Mouse (Mus musculus) left cerebral cortex, postnatal 14 days (tissue): ENCODE results near the gene Mpg. TPM values are rescaled to one million over a fixed set of nuclear protein-coding genes. Genes with fewer than 3 reads are reported as not detected.

ENCODE experiments used
- DNase-seq, 2 experiments: peaks; one replicate each; pipeline ENCODE4 v3.0.0; 2021 to 2022; ENCODE audit warnings: low spot score in 2 of 2, mixed read lengths in 1 of 2
- intact Hi-C: fragments of 180-260 bp; cut with DNase I; formaldehyde crosslinking; loops from one replicate; pipeline ENCODE4 v1.15.1; 2025
- total RNA-seq, 2 experiments: library from RNA; stranded (reverse); gene quantifications; 2 replicates each; pipeline ENCODE4 v1.2.3; 2021

Gene Mpg
- total RNA-seq, 2 experiments from 2014 or later = 18.7 to 20.5 TPM

DNA sequence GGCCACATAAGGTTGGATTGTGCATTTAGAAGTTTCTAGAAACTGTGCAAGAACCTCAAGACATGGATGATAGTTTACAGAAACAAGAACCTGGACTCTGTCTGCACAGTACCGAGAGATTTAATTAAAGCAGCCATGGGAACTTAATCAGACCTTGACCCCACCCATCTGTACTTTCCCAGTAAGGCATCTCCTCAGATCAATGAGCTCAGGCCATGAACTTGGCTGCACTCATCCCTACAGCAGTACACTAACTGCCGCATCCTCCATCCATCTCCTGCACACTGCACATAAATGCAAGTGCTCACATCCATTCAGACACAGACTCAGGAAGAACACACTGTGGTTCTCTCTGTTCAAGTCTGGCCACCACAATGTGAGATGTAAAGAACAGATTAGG lies 54.3 kb downstream of the Mpg start:
- no peak for DNase-seq
- intact Hi-C loops = loop anchor here (10.0 kb wide), 1 partner anchor 54 kb away; no protein-coding TSS in a partner anchor

DNA sequence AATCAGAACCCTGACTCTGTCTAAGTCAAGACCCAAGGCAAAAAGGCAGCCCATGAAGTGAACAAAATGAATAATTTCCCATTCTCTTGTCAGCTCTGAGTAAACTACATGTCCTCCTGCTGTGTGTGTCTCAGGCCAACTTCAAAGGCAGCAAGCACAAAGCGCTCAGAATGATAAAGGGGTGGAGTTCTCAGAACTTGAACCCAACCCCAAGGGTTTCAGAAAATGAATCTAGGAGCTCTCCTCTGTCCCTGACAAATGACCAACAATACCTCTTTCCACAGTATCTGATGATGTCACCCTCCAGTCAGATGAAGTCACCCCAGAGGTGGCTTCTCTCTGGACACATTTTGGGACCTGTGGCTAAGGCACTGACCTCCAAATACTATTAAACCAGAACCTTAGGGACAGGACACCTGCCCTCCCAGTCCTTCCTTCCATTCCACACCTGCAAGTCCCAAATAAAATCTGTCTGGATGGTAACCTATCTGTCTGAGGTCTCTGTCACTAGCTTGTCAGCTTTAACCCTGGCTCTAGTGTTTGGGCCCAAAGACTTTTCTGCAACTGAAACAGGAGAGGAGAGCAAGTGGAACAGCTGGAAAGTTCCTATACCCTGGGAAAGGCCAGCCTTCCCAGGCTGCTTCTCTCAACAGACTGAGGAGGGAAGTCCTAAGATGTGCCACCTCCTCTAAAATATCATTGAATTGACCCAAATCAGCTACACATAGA lies 55.3 kb downstream of the Mpg start:
- no peak for DNase-seq
- intact Hi-C loops = loop anchor here (10.0 kb wide), 1 partner anchor 53 kb away; no protein-coding TSS in a partner anchor

Other genes with a start within 250 kb of the Mpg start
- 100 to 1,000 TPM; 759 to 774 TPM for gene Nsg2, start 226.0 kb upstream of the Mpg start, total RNA-seq
- gene Il9r, start 26.2 kb upstream of the Mpg start, total RNA-seq = not detected
- 10 to 100 TPM; 24.9 to 26.2 TPM for gene Snrnp25, start 21.1 kb upstream of the Mpg start, total RNA-seq
- 10 to 100 TPM; 16.5 to 18.0 TPM for gene Rhbdf1, start 4.2 kb upstream of the Mpg start, total RNA-seq
- 10 to 100 TPM; 47.0 to 57.0 TPM for gene Nprl3, start 41.2 kb downstream of the Mpg start, total RNA-seq
- gene Hba-x, start 49.9 kb downstream of the Mpg start, total RNA-seq = not detected
- gene Hba-a1, start 57.0 kb downstream of the Mpg start, total RNA-seq = 100 to 1,000 TPM; 855 to 863 TPM
- 1 to 10 TPM; 1.4 to 2.2 TPM for gene Hbq1b, start 60.5 kb downstream of the Mpg start, total RNA-seq
- gene Hba-a2, start 70.0 kb downstream of the Mpg start, total RNA-seq = 100 to 1,000 TPM; 768 to 806 TPM
- gene Hbq1a, start 73.6 kb downstream of the Mpg start, total RNA-seq = 1 to 10 TPM in 1 of 2 experiments, not detected in 1; 1.1 TPM
- 10 to 100 TPM; 20.7 to 23.2 TPM for gene Sh3pxd2b, start 121.3 kb downstream of the Mpg start, total RNA-seq
- gene Ubtd2, start 228.9 kb downstream of the Mpg start, total RNA-seq = 10 to 100 TPM; 52.7 to 53.0 TPM